Mouse (Mus musculus) urinary bladder, postnatal 14 days (tissue): Measurements from ENCODE around the gene Bcr.

ENCODE experiments used
- DNase-seq: peaks from one replicate; pipeline ENCODE4 v3.0.0; 2021; ENCODE audit warnings: low spot score

Gene Bcr

DNA sequence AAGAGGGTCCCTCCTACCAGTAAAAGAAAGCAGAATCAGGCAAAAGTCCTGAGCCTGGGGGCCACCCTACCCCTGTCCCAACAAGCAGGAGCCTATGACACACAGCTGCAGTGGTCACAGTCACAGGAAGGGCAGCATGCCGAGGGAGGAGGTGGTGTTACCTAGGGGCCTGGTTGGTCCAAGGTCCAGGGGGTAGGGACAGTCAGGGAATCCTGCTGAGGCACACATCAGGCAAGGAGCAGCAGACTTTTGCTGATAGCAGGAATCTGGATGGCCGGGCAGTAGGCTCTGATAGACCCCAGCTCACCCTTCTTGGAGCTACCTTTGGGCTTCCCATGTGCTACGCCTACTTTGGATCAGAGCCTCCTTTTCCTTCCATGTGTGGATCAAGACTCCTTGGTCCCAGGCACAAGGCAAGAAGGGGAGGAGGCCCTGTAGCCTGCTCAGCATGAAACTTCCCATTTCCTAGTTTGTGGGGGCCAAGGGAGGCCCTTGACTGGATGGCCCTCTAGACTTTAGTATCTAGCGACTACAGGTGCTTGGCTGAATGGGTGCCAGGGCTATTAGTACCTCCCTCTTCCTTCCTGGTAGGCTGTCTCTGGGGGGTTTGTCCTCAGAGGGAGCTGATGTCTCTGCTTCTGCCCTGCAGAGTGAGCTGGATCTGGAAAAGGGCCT is 70.1 kb downstream of the Bcr start:
- no peak for DNase-seq

DNA sequence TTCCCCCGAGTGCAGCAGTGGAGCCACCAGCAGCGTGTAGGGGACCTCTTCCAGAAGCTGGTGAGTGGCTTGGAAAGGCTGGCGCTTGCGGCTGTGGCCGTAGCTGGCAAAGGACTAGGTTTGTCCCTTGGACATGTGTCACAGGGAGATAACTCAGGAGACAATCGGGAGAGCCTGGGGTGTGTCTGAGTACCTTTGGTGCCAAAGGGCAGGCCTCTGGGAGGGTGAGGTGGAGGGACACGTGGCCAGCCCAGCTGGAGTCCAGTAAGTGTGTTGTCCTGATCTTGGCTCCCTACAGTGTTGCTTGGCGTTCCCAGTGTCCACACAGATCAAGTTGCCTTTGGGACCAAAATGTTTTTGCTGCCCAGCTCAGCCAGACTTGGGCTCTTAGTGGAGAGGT is 71.2 kb downstream of the Bcr start:
- DNase-seq: no peak

- DNase-seq: no peak
Observed at GRCm38 (mm10) chr10:75134861-75135517, 74.6 kb downstream of the Bcr start.

GRCm38 (mm10) chr10:75135518-75136162 is 75.2 kb downstream of the Bcr start:
- no peak for DNase-seq

- DNase-seq: no peak
Observed at GRCm38 (mm10) chr10:75137148-75137547, 76.8 kb downstream of the Bcr start.

DNA sequence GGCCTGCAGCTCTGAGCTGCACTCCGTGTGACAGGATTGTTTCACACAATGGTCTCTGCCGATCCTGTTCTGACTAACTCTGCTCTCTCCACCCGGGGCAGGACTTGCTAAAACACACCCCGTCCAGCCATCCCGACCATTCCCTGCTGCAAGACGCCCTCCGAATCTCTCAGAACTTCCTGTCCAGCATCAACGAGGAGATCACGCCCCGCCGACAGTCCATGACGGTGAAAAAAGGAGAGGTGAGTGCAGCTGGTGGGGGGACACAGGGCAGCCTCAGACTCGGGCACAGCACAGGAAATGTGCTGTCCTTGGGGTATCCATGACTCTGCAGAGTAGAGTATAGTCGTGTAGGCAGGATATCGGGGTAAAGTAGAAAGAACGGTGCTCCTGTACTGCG is 84.8 kb downstream of the Bcr start:
- DNase-seq: no peak

DNA sequence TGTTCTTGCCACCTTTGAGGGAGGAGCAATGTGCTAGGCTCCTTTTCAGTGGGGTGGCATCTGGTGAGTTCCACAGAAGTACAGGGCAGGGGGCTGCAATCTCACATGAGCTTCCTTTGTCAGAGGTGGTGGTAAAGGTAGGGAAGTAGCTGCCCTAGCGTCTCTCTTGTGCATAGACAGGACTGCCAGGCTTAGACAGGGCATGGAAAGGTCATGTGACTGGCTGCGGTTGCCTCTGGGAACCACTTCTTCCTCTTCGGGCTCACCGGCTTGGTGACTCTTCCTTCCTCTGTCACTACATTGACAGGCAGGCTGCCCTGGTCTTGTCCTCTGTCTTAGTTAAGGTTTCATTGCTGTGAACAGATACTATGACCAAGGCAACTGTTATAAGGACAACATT is 85.6 kb downstream of the Bcr start:
- DNase-seq: no peak

- no peak for DNase-seq
Observed at GRCm38 (mm10) chr10:75146619-75147018, 86.2 kb downstream of the Bcr start.

GRCm38 (mm10) chr10:75148295-75148694 is 87.9 kb downstream of the Bcr start:
- peak; percentile 15 for DNase-seq

DNA sequence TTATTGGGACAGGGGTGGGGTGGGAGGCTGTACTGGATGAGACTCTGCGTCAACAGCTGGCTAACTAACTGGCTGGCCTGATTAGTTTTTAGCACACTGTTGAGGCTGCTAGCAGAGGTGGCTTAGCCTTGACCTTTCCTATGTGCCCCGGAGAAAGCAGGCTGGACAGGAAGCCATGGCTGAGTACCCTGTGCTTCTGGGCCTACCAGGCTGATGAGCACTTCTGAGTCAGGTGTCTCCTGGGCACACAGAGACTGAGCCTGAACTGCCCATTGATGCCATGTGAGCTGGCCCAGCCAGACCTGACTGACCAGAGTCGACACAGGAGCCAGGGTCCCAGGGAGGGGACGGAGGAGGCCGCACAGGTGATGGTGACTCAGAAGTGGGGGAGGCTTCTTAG is 90.0 kb downstream of the Bcr start:
- DNase-seq: no peak

GRCm38 (mm10) chr10:75151311-75151710 is 90.9 kb downstream of the Bcr start:
- DNase-seq: peak; percentile 80

GRCm38 (mm10) chr10:75156835-75157234 is 96.4 kb downstream of the Bcr start:
- DNase-seq: no peak

DNA sequence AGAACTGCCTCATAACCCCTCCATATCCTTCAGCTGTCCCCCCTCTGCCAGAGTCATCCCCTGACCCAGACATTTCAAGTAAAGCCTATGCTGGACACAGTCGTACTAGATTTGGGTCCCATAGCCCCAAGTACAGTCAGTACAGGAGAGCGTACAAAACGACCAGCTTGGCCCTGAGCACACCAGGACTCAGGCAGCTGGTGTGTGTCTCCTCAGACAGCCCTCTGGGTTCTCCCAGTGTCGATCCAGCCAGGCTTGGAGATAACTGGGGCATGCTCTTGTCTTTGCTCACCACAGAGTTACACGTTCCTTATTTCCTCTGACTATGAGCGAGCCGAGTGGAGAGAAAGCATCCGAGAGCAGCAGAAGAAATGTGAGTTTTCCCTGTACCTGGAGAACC is 97.3 kb downstream of the Bcr start:
- no peak for DNase-seq

GRCm38 (mm10) chr10:75158356-75158755 is 98.0 kb downstream of the Bcr start:
- no peak for DNase-seq

DNA sequence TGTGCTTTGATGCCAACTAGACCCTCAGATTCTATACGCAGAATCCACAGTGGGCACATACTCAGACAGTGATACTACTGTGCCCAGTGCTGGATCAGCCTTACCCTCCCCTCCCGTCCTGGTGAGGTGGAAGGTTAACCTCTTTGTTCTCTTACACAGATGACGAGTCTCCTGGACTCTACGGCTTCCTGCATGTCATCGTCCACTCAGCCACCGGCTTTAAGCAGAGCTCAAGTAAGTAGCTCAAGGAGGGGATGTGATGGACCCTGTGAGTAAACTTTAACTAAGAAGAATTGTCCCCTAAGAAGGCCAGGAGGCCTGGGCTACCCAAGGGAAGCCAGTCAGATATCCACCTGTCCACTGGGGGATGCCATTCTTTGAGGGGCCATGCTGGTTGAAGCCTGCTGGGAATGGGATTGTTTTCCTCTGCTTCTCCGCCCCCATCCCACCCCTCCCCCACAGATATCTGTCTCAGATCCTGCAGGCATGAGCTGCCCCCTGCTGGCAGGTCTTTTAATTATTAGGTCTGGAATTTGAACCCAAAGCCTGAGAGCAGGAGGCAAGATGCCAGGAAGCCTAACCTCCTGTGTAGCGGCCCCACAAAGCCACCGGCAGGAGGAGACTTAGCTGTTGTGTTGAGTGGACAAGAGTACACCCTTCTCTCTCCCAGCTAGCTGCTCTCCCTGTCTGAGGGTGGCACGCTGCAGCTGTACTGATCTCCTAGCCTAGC is 99.9 kb downstream of the Bcr start:
- no peak for DNase-seq

DNA sequence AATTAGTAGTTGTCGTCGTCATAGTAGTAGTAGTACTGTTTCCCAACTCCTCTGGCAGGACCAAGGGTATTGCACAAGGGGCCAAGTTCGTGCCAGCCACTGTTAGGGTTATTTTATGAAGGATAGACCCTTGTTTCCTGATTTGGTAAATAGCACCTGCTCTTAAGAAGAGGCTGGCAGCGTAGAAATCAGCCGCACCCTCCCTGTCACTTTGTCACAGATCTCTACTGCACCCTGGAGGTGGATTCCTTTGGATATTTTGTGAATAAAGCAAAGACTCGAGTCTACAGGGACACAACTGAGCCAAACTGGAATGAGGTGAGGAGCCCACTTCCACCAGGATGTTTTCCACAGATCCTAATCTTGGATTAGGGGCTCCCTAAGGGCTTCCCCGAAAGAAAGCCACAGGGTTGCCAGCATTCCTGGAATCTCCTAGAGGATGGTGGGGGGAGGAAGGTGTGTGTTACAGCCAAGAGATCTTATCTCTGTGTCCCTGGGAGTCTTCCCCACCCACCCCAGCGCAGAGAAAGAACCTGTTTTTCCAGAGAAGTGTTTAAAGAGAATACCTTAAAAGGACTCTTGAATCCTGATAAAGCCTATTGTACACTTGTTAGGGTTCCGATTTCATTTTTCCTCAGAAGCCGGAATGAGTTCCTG is 105.6 kb downstream of the Bcr start:
- peak; percentile 59 for DNase-seq

DNA sequence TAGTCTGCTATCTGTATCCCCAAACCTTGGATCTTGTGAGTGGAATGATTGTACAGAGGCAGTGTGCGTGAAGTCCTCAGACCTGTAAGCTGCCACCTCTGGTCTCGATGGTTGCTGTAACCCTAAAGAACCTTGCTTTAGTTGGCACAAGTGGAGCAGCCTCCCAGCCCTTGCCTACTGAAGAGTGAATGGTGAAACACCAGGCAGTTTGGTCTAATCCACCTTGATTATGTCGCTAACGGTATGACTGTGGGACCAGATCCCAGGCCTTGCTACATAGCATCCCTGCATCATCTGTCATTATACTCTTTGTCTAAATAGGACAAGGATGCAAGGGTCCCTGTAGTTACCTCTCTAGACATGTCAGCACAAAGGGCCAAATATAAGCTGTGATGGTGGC is 106.2 kb downstream of the Bcr start:
- DNase-seq: no peak

DNA sequence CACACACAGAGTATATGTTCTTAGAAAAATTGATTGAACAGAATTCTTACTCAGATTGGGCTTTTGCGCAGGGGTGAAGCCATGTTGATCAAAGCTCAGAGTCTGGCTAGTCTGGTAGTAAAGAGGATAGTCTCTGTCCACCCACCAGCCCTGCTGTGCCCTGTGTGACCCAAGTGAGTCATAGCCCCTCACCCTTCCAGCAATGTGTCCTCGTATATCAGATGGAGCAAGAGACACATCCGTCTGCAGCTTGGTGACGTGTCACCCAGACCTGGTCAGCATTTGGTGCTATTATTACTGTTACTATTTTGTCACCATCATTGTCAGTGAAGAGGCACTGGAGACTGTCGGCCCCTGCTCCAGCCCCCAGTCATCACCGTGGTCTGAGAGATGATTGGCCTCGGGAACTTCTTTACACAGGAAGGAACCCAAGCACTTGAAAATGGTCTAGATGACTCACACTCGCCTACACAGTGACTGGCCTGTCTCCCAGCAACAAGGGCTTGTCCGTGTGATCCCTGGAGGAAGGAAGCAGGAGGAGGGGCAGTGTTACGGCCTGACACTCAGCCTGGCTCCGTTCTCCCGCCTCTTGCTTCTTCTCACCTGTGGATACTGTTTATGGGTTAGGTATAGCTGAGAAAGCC is 109.9 kb downstream of the Bcr start:
- peak; percentile 66 for DNase-seq

DNA sequence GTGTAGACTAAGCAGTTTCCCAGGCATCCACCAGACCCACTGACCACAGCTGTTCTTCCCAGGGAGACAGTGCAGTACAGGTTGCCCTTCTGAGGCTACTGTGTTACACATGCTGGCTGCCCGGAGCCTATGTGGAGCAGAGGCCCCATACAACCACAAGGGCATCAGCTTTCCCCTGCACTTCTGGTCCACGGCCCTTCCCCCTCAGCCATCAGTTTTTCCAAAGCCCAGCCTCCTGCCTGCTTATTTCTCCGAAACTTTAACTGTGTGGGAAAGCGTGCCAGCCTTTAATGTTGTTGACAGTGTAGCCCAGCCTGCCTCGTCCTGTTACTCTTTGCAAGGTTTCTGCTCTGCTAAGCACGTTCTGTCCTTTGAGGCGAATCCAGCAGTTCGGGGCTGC is 112.7 kb downstream of the Bcr start:
- no peak for DNase-seq

DNA sequence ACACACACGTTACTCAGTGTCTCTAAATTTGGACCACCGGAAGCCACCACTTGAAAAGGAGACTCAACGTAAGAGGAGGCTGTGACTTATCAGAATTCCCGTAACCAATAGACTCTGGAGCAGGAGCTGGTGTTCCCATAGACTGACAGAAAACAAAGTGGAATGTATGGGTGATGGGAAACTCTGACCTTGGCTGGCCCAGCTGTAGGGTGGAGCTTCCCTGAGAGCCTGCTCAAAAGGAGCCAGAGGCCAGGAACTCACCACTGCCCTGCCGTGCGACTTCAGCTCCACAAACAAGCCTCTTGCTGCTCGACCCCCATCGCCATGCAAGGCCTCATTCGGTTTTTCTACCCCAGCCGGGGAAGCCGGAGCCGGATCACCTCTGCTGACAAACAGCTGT is 113.3 kb downstream of the Bcr start:
- no peak for DNase-seq

DNA sequence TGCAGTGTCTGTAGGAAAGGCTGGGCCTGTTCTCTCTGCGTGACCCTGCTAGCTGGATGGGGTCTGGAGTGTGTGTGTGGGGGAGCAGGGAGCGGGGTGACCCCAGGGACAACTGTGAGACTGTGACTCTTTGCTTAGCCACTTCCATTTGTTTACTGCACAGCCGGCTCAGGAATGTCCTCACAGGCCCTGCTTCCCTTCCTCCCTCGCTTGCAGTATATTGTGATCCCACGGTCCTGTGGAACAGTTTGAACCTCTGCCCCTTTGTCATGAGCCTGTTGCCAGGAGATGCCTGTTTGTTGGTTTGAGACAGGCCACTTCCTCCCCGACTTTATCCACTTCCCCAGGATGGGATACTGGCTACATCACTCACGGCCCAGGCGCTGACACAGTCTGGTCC is 116.1 kb downstream of the Bcr start:
- DNase-seq: no peak

GRCm38 (mm10) chr10:75178911-75179310 is 118.5 kb downstream of the Bcr start:
- DNase-seq: peak; percentile 2
